Comparison of ENCODE assay signal across 17 mouse cellular contexts in the genomic region with DNA sequence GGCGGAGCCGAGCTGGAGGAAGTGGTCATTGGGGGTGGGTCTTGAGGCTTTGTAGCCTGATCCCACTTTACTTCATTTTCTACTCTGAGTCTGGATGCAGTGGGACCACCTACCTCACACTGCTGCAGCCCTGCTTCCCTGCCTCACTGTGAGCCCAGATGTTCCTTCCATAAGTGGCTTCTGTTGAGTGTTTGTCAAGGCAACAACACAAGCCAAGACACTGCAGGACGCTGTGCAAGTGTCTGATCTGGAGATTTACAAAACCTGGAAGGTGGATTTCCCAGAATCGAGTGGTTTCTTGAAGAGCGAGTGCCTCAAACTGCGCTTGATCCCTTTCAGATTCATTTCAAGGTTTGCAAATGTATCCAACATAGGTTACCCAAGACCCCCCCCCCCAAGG.
"Had no signal": no experiment of that assay in that cellular context is flagged by ENCODE, and none has a peak within 500 bp of the region (broad histone marks: within the 10 kb centered on the region; RNA-seq: fewer than 3 reads in every experiment).

No protein-coding gene starts in this region.

- H3K27ac ChIP-seq: kidney, postnatal 0 days; left cerebral cortex, adult 2 months; liver, embryonic 13.5 days; midbrain, embryonic 15.5 days; stomach, embryonic 15.5 days had no signal

- H3K4me1 ChIP-seq: liver, embryonic 13.5 days; midbrain, embryonic 15.5 days had no signal

- H3K4me3 ChIP-seq: left cerebral cortex, adult 2 months; liver, embryonic 13.5 days; megakaryocyte, embryonic 14.5 days; midbrain, embryonic 15.5 days; stomach, embryonic 15.5 days had no signal

- H3K9me3 ChIP-seq: liver, embryonic 13.5 days; midbrain, embryonic 15.5 days; stomach, embryonic 15.5 days had no signal

- H3K9ac ChIP-seq: liver, embryonic 13.5 days; midbrain, embryonic 15.5 days; stomach, embryonic 15.5 days had no signal

- ATAC-seq: intestine, postnatal 0 days; lung, postnatal 0 days; midbrain, embryonic 15.5 days had no signal

- DNase-seq: kidney, adult 2 months; kidney, postnatal 36 days; layer of hippocampus, postnatal 36 days; liver, embryonic 13.5 days; lung, adult 2 months; lung, postnatal 36 days; right cerebral cortex, postnatal 14 days; right cerebral cortex, postnatal 4 days; thymus, postnatal 25 days had no signal

- H3K4me2 ChIP-seq: liver, embryonic 13.5 days; midbrain, embryonic 11.5 days; midbrain, embryonic 15.5 days; stomach, embryonic 15.5 days had no signal

- H3K27me3 ChIP-seq: liver, embryonic 13.5 days; midbrain, embryonic 15.5 days; stomach, embryonic 15.5 days had no signal

- H3K36me3 ChIP-seq: liver, embryonic 13.5 days; midbrain, embryonic 15.5 days; stomach, embryonic 15.5 days had no signal
